Mouse (Mus musculus) bone marrow macrophage, adult 2 months (primary cell): ENCODE data around the gene Mettl18.

ENCODE experiments used
- CTCF ChIP-seq: IDR thresholded peaks from 2 replicates; pipeline ENCODE4 v1.5.1; 2012; ENCODE audit warnings: low read depth, mild to moderate bottlenecking, low read length, moderate library complexity
- POLR2A ChIP-seq: IDR thresholded peaks from 2 replicates; pipeline ENCODE4 v1.6.1; 2012; ENCODE audit warnings: mild to moderate bottlenecking, low read depth, low read length, borderline replicate concordance

- no peak for TF ChIP-seq POLR2A
- TF ChIP-seq CTCF: no peak
Measured at GRCm38 (mm10) chr1:164014616-164015015, 19.9 kb downstream of the Mettl18 start.
